9 mouse cellular contexts compared by ENCODE assay signal in genomic region chr7:141433517-141434400, GRCm38 (mm10). TPM values are rescaled to one million over a fixed set of nuclear protein-coding genes. Genes with fewer than 3 reads are reported as not detected.
DNase-seq lines count a peak whose midpoint lies in the region; ATAC-seq lines count a peak whose summit lies in the region.
"Had no signal": no experiment of that assay in that cellular context is flagged by ENCODE, and none has a peak within 500 bp of the region (broad histone marks: within the 10 kb centered on the region; RNA-seq: fewer than 3 reads in every experiment).

No protein-coding gene starts in this region.

- WGBS in kidney, embryonic 15.5 days, result 64% methylated on average over 15 of the region's 15 CpGs
- WGBS in hindbrain, embryonic 10.5 days, result 76% methylated on average over 15 of the region's 15 CpGs
- 71% methylated on average over 15 of the region's 15 CpGs for WGBS in midbrain, embryonic 12.5 days

- H3K9ac ChIP-seq in kidney, embryonic 15.5 days, result peak overlapping the region; percentile 56
- peak overlapping the region; percentile 71 for H3K9ac ChIP-seq in midbrain, embryonic 12.5 days (replicated peaks)

- no peaks in the 10 kb centered on the region for H3K9me3 ChIP-seq in kidney, embryonic 15.5 days (replicated peaks)
- H3K9me3 ChIP-seq in hindbrain, embryonic 10.5 days, result no peaks in the 10 kb centered on the region
- no peaks in the 10 kb centered on the region for H3K9me3 ChIP-seq in midbrain, embryonic 12.5 days

- peak overlapping the region; percentile 56 for H3K4me3 ChIP-seq in kidney, embryonic 15.5 days (replicated peaks)
- peak overlapping the region; percentile 61 for H3K4me3 ChIP-seq in hindbrain, embryonic 10.5 days
- peak overlapping the region; percentile 58 for H3K4me3 ChIP-seq in midbrain, embryonic 12.5 days

- H3K4me1 ChIP-seq in kidney, embryonic 15.5 days, result peaks cover 64% of the 10 kb centered on the region
- peaks cover 81% of the 10 kb centered on the region for H3K4me1 ChIP-seq in hindbrain, embryonic 10.5 days (replicated peaks)
- peaks cover 67% of the 10 kb centered on the region for H3K4me1 ChIP-seq in midbrain, embryonic 12.5 days

- H3K4me2 ChIP-seq in kidney, embryonic 15.5 days, result peak overlapping the region; percentile 95
- peak overlapping the region; percentile 85 for H3K4me2 ChIP-seq in midbrain, embryonic 12.5 days (replicated peaks)

- peak overlapping the region; percentile 43; the same call in 1 of the 2 replicates for H3K27ac ChIP-seq in kidney, embryonic 15.5 days
- peak overlapping the region; percentile 87 for H3K27ac ChIP-seq in hindbrain, embryonic 10.5 days
- peak overlapping the region; percentile 84 for H3K27ac ChIP-seq in midbrain, embryonic 12.5 days (replicated peaks)

- no peak for ATAC-seq in kidney, embryonic 15.5 days (replicated peaks; ENCODE audit: low FRiP score)
- no peak for ATAC-seq in midbrain, embryonic 12.5 days (ENCODE audit: low FRiP score, low read depth)
- ATAC-seq: Patski had no signal

- H3K36me3 ChIP-seq in kidney, embryonic 15.5 days, result peaks cover 49% of the 10 kb centered on the region
- peaks cover 45% of the 10 kb centered on the region for H3K36me3 ChIP-seq in hindbrain, embryonic 10.5 days
- peaks cover 37% of the 10 kb centered on the region for H3K36me3 ChIP-seq in midbrain, embryonic 12.5 days

- DNase-seq in kidney, postnatal 10 days, result no peak
- DNase-seq in cerebellum, adult 9-10 months, result peak; percentile 81
- no peak for DNase-seq in hindbrain, embryonic 10.5 days (ENCODE audit: low spot score)
- DNase-seq in right cerebral cortex, postnatal 4 days, result no peak
- no peak for DNase-seq in layer of hippocampus, postnatal 14 days (ENCODE audit: low spot score in 2 of 2)
- no peak for DNase-seq in lung, postnatal 25 days (ENCODE audit: low spot score)

- H3K27me3 ChIP-seq in kidney, embryonic 15.5 days, result no peaks in the 10 kb centered on the region
- peaks cover under 1% of the 10 kb centered on the region; the same call in 1 of the 2 replicates for H3K27me3 ChIP-seq in hindbrain, embryonic 10.5 days (ENCODE audit: insufficient read depth, poor library complexity, severe bottlenecking)
- no peaks in the 10 kb centered on the region; the same call in 1 of the 2 replicates for H3K27me3 ChIP-seq in midbrain, embryonic 12.5 days
- H3K27me3 ChIP-seq: Patski had no signal

RNA-seq across cellular contexts. Expression of gene Slc25a22, which starts 3.9 kb away (rescaled TPM):
- 27.6 and 34.0 TPM in 2 replicates for polyA plus RNA-seq in kidney, embryonic 15.5 days (2015; fragmentation: Nextera tagmentation; extraction: Ambion mirVana)
- polyA plus RNA-seq in hindbrain, embryonic 10.5 days (2016; fragmentation: Nextera tagmentation; extraction: Ambion mirVana), result 45.9 and 55.6 TPM in 2 replicates
- 52.6 and 52.7 TPM in 2 replicates for polyA plus RNA-seq in midbrain, embryonic 12.5 days (2016; fragmentation: Nextera tagmentation; extraction: Ambion mirVana)
- 100 to 1,000 TPM; 366 to 390 TPM for total RNA-seq in layer of hippocampus, postnatal 14 days (2021)

RNA-seq across cellular contexts. Expression of gene Cend1, which starts 4.5 kb away (rescaled TPM):
- 2.6 and 3.4 TPM in 2 replicates for polyA plus RNA-seq in kidney, embryonic 15.5 days (2015; fragmentation: Nextera tagmentation; extraction: Ambion mirVana)
- polyA plus RNA-seq in hindbrain, embryonic 10.5 days (2016; fragmentation: Nextera tagmentation; extraction: Ambion mirVana), result 11.5 and 21.9 TPM in 2 replicates
- polyA plus RNA-seq in midbrain, embryonic 12.5 days (2016; fragmentation: Nextera tagmentation; extraction: Ambion mirVana), result 19.3 and 22.7 TPM in 2 replicates
- 100 to 1,000 TPM; 332 to 341 TPM for total RNA-seq in layer of hippocampus, postnatal 14 days (2021)

RNA-seq across cellular contexts. Expression of gene Pidd1, which starts 10.1 kb away (rescaled TPM):
- polyA plus RNA-seq in kidney, embryonic 15.5 days (2015; fragmentation: Nextera tagmentation; extraction: Ambion mirVana), result 10.5 and 12.6 TPM in 2 replicates
- 21.0 and 23.2 TPM in 2 replicates for polyA plus RNA-seq in hindbrain, embryonic 10.5 days (2016; fragmentation: Nextera tagmentation; extraction: Ambion mirVana)
- 9.6 and 12.3 TPM in 2 replicates for polyA plus RNA-seq in midbrain, embryonic 12.5 days (2016; fragmentation: Nextera tagmentation; extraction: Ambion mirVana)
- total RNA-seq in layer of hippocampus, postnatal 14 days (2021), result 1 to 10 TPM; 1.9 TPM

RNA-seq across cellular contexts. Expression of gene Rplp2, which starts 13.4 kb away (rescaled TPM):
- polyA plus RNA-seq in kidney, embryonic 15.5 days (2015; fragmentation: Nextera tagmentation; extraction: Ambion mirVana), result 1,339 and 1,510 TPM in 2 replicates
- 1,010 and 1,127 TPM in 2 replicates for polyA plus RNA-seq in hindbrain, embryonic 10.5 days (2016; fragmentation: Nextera tagmentation; extraction: Ambion mirVana)
- polyA plus RNA-seq in midbrain, embryonic 12.5 days (2016; fragmentation: Nextera tagmentation; extraction: Ambion mirVana), result 884 and 899 TPM in 2 replicates
- 100 to 1,000 TPM; 577 to 590 TPM for total RNA-seq in layer of hippocampus, postnatal 14 days (2021)

RNA-seq across cellular contexts. Expression of gene Gatd1, which starts 19.8 kb away (rescaled TPM):
- 61.5 and 61.8 TPM in 2 replicates for polyA plus RNA-seq in kidney, embryonic 15.5 days (2015; fragmentation: Nextera tagmentation; extraction: Ambion mirVana)
- 45.2 and 49.4 TPM in 2 replicates for polyA plus RNA-seq in hindbrain, embryonic 10.5 days (2016; fragmentation: Nextera tagmentation; extraction: Ambion mirVana)
- polyA plus RNA-seq in midbrain, embryonic 12.5 days (2016; fragmentation: Nextera tagmentation; extraction: Ambion mirVana), result 47.0 and 48.2 TPM in 2 replicates
- total RNA-seq in layer of hippocampus, postnatal 14 days (2021), result 10 to 100 TPM; 37.4 to 37.6 TPM
